Mouse (Mus musculus): ENCODE data around the gene Chst15. TPM values are rescaled to one million over a fixed set of nuclear protein-coding genes. Genes with fewer than 3 reads are reported as not detected.
A peak's percentile ranks its signal among the peaks of the same experiment; 100 is the strongest.

Gene Chst15
- polyA plus RNA-seq, 1 experiment from 2014 or later = 7.6 TPM

DNA sequence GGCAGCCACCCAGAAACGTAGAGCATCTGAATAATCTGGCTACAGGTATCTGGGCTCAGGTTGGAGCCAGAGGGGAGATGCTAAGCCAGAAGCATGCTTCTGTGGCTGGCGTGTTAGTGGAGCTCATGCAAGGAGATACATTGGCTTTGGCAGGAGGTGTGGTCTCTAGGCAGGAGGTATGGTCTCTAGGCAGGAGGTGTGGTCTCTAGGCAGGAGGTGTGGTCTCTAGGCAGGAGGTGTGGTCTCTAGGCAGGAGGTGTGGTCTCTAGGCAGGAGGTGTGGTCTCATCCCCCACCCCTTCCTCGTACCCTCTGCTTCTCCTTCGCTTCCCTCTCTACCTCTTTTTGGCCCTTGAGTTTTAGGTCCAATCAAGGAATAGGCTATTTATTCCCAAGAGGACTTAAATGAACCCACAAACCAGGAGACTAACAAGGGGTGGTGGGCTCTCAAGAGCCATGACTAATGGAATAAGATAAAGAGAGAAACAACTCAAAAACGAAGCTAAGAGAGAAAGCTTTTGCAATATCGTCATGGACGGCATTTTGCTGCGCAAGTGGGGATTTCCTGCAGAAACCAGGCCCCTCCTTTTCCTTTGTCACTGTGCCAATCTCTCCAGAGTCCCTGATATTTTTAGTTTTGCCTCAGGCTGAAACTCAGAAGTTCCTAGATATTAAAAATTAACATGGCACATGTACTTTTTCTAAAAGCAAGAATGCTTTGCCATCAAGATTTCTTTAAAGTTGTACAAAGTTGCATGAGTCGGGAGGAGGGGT lies 30.4 kb upstream of the Chst15 start:
- H3K9me3 ChIP-seq = no peaks in the 10 kb centered on the region
- peaks cover 10% of the 10 kb centered on the region; the same call in 1 of the 2 replicates for H3K4me1 ChIP-seq
- no peak for DNase-seq (ENCODE audit: low spot score)
- no peaks in the 10 kb centered on the region for H3K36me3 ChIP-seq
- no peak overlapping the region for H3K4me3 ChIP-seq
- WGBS = 78% methylated on average over 9 of the region's 9 CpGs
- no peaks in the 10 kb centered on the region; the same call in 1 of the 2 replicates for H3K27me3 ChIP-seq (ENCODE audit: insufficient read depth, poor library complexity, severe bottlenecking)
- H3K27ac ChIP-seq = no peak overlapping the region

GRCm38 (mm10) chr7:132345526-132346070 lies 28.6 kb upstream of the Chst15 start:
- H3K9me3 ChIP-seq = no peaks in the 10 kb centered on the region
- peak overlapping the region; percentile 36; the same call in 1 of the 2 replicates for H3K27ac ChIP-seq
- no peaks in the 10 kb centered on the region for H3K36me3 ChIP-seq
- peaks cover 10% of the 10 kb centered on the region; the same call in 1 of the 2 replicates for H3K4me1 ChIP-seq
- DNase-seq (ENCODE audit: low spot score) = no peak
- no peak overlapping the region for H3K4me3 ChIP-seq
- H3K27me3 ChIP-seq (ENCODE audit: insufficient read depth, poor library complexity, severe bottlenecking) = no peaks in the 10 kb centered on the region; the same call in 1 of the 2 replicates
- WGBS = 69% methylated on average over 5 of the region's 5 CpGs

DNA sequence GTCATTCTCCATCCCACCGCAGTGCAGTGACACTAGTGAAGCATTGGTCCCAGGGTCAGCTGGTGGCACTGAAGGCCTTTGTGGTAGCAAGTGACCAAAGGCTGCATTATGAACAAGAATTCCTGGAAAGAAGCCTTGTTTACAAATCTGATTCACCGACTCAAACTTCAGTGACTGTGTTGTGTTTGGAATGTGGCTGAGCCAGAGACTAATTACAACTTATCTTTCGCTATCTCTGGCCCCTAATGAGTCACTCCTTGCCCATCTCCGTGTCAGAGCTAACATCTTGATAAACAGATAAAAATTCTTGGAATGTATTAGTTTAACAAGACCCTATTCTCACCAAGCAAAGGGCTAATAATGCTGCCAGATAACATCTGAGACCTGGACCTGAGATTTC lies 27.6 kb upstream of the Chst15 start:
- no peak for DNase-seq (ENCODE audit: low spot score)
- H3K4me1 ChIP-seq = peaks cover 14% of the 10 kb centered on the region; the same call in 1 of the 2 replicates
- WGBS = 37% methylated on average over 4 of the region's 4 CpGs
- H3K4me3 ChIP-seq = no peak overlapping the region
- H3K9me3 ChIP-seq = no peaks in the 10 kb centered on the region
- no peaks in the 10 kb centered on the region for H3K36me3 ChIP-seq
- H3K27me3 ChIP-seq (ENCODE audit: insufficient read depth, poor library complexity, severe bottlenecking) = no peaks in the 10 kb centered on the region; the same call in 1 of the 2 replicates
- H3K27ac ChIP-seq = no peak overlapping the region

DNA sequence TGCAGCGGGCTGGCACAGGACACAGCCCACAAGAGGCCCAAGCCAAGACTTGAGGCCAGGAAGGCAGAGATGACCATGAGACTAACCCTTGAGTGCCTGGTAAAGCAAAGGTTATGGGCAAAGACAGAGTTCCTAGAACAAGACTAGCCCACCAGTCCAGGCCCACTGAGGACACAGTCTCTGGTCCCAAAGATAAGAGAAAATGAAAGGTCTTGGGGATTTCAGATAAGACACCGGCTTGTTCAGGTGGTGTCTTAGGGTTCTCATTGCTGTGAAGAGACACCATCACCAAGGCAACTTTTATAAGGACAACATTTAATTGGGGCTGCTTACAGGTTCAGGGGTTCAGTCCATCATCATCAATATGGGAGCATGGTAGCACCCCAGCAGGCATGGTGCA lies 26.9 kb upstream of the Chst15 start:
- 75% methylated on average over 2 of the region's 2 CpGs for WGBS
- no peak overlapping the region for H3K27ac ChIP-seq
- H3K9me3 ChIP-seq = no peaks in the 10 kb centered on the region
- no peak for DNase-seq (ENCODE audit: low spot score)
- no peak overlapping the region for H3K4me3 ChIP-seq
- H3K36me3 ChIP-seq = no peaks in the 10 kb centered on the region
- peaks cover 21% of the 10 kb centered on the region; the same call in 1 of the 2 replicates for H3K4me1 ChIP-seq
- H3K27me3 ChIP-seq (ENCODE audit: insufficient read depth, poor library complexity, severe bottlenecking) = no peaks in the 10 kb centered on the region

GRCm38 (mm10) chr7:132343146-132343545 lies 26.1 kb upstream of the Chst15 start:
- Histone ChIP-seq H3K4me3 (no peak overlapping the region), H3K4me1 (peaks cover 24% of the 10 kb centered on the region; the same call in 1 of the 2 replicates), H3K27me3 (ENCODE audit: insufficient read depth, poor library complexity, severe bottlenecking) (no peaks in the 10 kb centered on the region), H3K27ac (no peak overlapping the region), H3K9me3 (no peaks in the 10 kb centered on the region), H3K36me3 (no peaks in the 10 kb centered on the region)
- DNase-seq (ENCODE audit: low spot score) = no peak
- 66% methylated on average over 2 of the region's 2 CpGs for WGBS

DNA sequence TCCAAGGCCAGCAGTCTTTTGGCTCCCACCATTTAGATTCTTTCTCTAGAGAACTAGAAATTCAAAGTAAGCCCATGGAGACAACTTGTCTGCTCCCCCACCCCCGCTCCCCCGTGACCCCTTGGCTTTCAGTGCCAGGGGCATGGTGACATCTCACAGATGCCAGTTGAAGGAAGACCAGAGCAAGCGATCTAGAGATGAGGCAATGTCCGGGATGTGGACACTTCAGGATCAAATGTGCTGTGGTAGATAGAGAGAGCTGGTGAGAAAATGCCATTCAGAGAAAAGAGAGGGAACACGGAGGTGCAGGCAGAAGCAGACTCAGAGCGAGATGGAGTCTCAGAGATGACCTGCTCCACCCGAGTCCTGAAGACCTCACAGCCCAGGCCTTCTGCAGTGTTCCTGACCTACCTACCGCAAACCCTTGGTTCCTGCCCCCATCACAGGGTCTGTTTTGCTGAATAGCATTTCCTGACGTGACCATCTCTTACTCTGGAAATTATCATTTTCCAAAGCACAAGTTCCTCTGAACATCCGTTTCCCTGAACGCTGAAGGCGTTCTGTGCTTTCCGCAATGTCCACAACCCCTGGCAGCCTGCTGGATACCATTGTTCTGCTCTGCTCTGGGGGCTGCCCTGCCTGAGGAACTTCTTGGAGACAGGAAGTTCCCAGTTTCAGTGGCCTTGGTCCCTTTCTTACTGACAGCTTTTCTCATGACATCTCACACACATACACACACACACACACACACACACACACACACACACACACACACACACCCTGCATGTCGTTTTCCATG lies 22.2 kb upstream of the Chst15 start:
- Histone ChIP-seq H3K4me3 (no peak overlapping the region), H3K27ac (peak overlapping the region; percentile 47), H3K27me3 (ENCODE audit: insufficient read depth, poor library complexity, severe bottlenecking) (peaks cover 7% of the 10 kb centered on the region; the same call in 1 of the 2 replicates), H3K36me3 (no peaks in the 10 kb centered on the region), H3K4me1 (peaks cover 26% of the 10 kb centered on the region), H3K9me3 (no peaks in the 10 kb centered on the region)
- no peak for DNase-seq (ENCODE audit: low spot score)
- WGBS = 61% methylated on average over 14 of the region's 14 CpGs

GRCm38 (mm10) chr7:132338350-132338749 lies 21.3 kb upstream of the Chst15 start:
- Histone ChIP-seq H3K4me3 (no peak overlapping the region), H3K4me1 (peaks cover 26% of the 10 kb centered on the region), H3K27ac (peak overlapping the region; percentile 47; the same call in 1 of the 2 replicates), H3K27me3 (ENCODE audit: insufficient read depth, poor library complexity, severe bottlenecking) (peaks cover 7% of the 10 kb centered on the region; the same call in 1 of the 2 replicates), H3K9me3 (no peaks in the 10 kb centered on the region), H3K36me3 (no peaks in the 10 kb centered on the region)
- 60% methylated on average over 6 of the region's 6 CpGs for WGBS
- no peak for DNase-seq (ENCODE audit: low spot score)

DNA sequence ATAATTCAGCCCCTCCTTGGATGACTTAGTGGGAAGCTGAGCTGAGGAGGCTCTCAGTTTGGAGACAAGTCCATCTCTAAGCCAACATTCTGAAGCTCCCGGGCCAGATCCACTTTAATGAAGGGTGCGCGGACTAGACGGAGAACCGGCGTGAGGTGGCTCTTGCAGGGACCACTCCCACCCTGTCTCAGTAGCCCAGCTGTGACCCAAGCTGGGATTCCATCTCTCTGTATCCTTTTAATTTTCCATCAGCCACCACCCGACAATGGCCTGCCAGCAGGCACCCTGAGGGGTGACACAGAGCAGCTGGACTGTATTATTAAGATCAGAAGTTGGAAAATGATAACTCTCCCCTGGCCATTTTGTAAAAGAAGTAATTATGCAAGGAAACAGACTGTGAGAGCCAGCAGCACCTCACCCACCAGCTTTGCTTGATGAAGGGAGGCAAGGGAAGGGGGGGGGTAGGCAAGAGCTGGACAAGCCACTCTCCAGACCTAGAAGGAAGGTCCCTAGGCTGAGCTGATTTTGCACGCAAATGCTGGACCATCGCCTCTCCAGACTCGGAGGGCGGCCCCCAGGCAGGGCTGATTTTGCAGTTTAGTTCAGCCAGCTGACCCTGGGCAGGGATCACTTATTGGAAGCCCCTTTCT lies 20.4 kb upstream of the Chst15 start:
- 81% methylated on average over 11 of the region's 11 CpGs for WGBS
- Histone ChIP-seq H3K4me1 (peaks cover 26% of the 10 kb centered on the region), H3K36me3 (no peaks in the 10 kb centered on the region), H3K4me3 (no peak overlapping the region), H3K9me3 (no peaks in the 10 kb centered on the region), H3K27me3 (ENCODE audit: insufficient read depth, poor library complexity, severe bottlenecking) (peaks cover 7% of the 10 kb centered on the region; the same call in 1 of the 2 replicates), H3K27ac (peak overlapping the region; percentile 42; the same call in 1 of the 2 replicates)
- DNase-seq (ENCODE audit: low spot score) = no peak

DNA sequence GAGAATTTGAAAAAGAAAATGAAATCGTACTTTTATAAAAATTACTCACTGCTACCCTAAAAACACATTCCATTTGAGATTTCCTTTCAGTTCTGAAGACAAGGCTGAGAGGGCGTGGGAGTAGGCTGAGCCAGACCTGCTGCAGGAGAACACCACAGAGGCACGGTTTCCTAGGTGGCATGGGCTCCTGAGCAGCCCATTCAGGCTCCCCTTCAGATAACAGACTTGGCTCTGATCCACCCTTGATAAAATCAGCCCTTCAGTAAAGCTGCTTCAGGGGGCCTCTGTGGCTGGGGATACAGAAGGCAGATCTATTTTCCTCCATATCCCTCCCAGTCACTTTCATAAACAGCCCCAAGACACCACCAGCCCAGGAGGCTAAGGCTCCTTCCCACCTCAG lies 19.8 kb upstream of the Chst15 start:
- whole genome bisulfite sequencing = 54% methylated on average over 3 of the region's 3 CpGs
- Histone ChIP-seq H3K4me3 (no peak overlapping the region), H3K4me1 (peaks cover 26% of the 10 kb centered on the region), H3K27ac (peak overlapping the region; percentile 42; the same call in 1 of the 2 replicates), H3K9me3 (no peaks in the 10 kb centered on the region), H3K27me3 (ENCODE audit: insufficient read depth, poor library complexity, severe bottlenecking) (peaks cover 7% of the 10 kb centered on the region; the same call in 1 of the 2 replicates), H3K36me3 (no peaks in the 10 kb centered on the region)
- DNase-seq (ENCODE audit: low spot score) = no peak

DNA sequence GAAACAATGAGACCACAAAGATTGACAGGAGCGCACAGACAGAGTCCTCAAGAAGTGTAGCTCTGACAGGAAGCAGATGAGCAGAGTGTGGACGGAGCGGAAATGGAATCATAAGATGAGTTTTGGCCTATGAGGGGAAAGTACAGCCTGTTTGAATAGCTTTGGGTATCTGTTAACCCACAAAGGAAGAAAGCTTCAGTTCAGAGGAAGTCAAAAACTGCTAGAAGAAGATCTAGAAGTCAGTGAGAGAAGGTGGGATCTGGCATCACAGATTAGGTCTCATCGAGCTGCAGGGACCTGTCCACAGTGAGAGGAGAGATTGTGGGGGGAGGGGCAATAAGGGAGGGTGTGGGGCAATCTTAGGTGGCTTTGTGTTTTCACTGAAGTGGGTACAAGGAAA lies 18.3 kb upstream of the Chst15 start:
- Histone ChIP-seq H3K9me3 (no peaks in the 10 kb centered on the region), H3K27ac (no peak overlapping the region), H3K4me1 (peaks cover 26% of the 10 kb centered on the region), H3K36me3 (no peaks in the 10 kb centered on the region), H3K4me3 (no peak overlapping the region), H3K27me3 (ENCODE audit: insufficient read depth, poor library complexity, severe bottlenecking) (peaks cover 7% of the 10 kb centered on the region; the same call in 1 of the 2 replicates)
- WGBS = 84% methylated on average over 4 of the region's 4 CpGs
- no peak for DNase-seq (ENCODE audit: low spot score)

- no peaks in the 10 kb centered on the region for H3K9me3 ChIP-seq
- WGBS = 77% methylated on average over 1 of the region's 1 CpGs
- H3K27ac ChIP-seq = no peak overlapping the region
- no peak overlapping the region for H3K4me3 ChIP-seq
- H3K4me1 ChIP-seq = peaks cover 12% of the 10 kb centered on the region
- H3K36me3 ChIP-seq = no peaks in the 10 kb centered on the region
- no peak for DNase-seq (ENCODE audit: low spot score)
- peaks cover 11% of the 10 kb centered on the region; the same call in 1 of the 2 replicates for H3K27me3 ChIP-seq (ENCODE audit: insufficient read depth, poor library complexity, severe bottlenecking)
Observed at GRCm38 (mm10) chr7:132333078-132333477, 16.1 kb upstream of the Chst15 start.

- Histone ChIP-seq H3K4me1 (peaks cover 5% of the 10 kb centered on the region), H3K36me3 (no peaks in the 10 kb centered on the region), H3K4me3 (no peak overlapping the region), H3K27ac (no peak overlapping the region), H3K27me3 (ENCODE audit: insufficient read depth, poor library complexity, severe bottlenecking) (peaks cover 6% of the 10 kb centered on the region; the same call in 1 of the 2 replicates), H3K9me3 (no peaks in the 10 kb centered on the region)
- no peak for DNase-seq (ENCODE audit: low spot score)
- 66% methylated on average over 11 of the region's 11 CpGs for WGBS
Observed at GRCm38 (mm10) chr7:132332176-132332575, 15.1 kb upstream of the Chst15 start.

All from heart, embryonic 10.5 days (tissue).